Mouse (Mus musculus) myocyte (in vitro differentiated cells): ENCODE results near the gene Msi1.

Experiments
- CEBPB ChIP-seq: IDR thresholded peaks from 2 replicates; pipeline ENCODE4 v1.6.1; 2011; ENCODE audit warnings: mild to moderate bottlenecking, moderate library complexity; ENCODE audit not compliant: poor library complexity, insufficient read depth, severe bottlenecking
- E2F4 ChIP-seq: IDR thresholded peaks from one replicate; pipeline ENCODE4 v1.6.1; 2011; ENCODE audit warnings: mild to moderate bottlenecking, control low read depth, moderate library complexity; ENCODE audit not compliant: insufficient read depth
- MAX ChIP-seq: IDR thresholded peaks from one replicate; pipeline ENCODE4 v1.6.1; 2011; ENCODE audit warnings: low read depth, mild to moderate bottlenecking, control low read depth
- MYOD1 ChIP-seq, 3 experiments: IDR thresholded peaks; one replicate each; pipeline ENCODE4 v1.6.1; 2011; ENCODE audit warnings: control low read depth in 2 of 3, low read depth in 2 of 3, mild to moderate bottlenecking in 2 of 3, moderate library complexity in 1 of 3; ENCODE audit not compliant: insufficient read length in 2 of 3, control insufficient read depth in 1 of 3
- MYOG ChIP-seq, 3 experiments: IDR thresholded peaks; one replicate each; pipeline ENCODE4 v1.6.1; 2011; ENCODE audit warnings: control low read depth in 2 of 3, low read depth in 2 of 3, mild to moderate bottlenecking in 2 of 3; ENCODE audit not compliant: insufficient read length in 2 of 3, control insufficient read depth in 1 of 3, insufficient read depth in 1 of 3
- POLR2A ChIP-seq: IDR thresholded peaks from one replicate; pipeline ENCODE4 v1.6.1; 2011; ENCODE audit warnings: low read depth, mild to moderate bottlenecking, control low read depth, moderate library complexity; ENCODE audit not compliant: insufficient read length
- POLR2AphosphoS2 ChIP-seq: IDR thresholded peaks from one replicate; pipeline ENCODE4 v1.6.1; 2011; ENCODE audit warnings: low read depth, control low read depth; ENCODE audit not compliant: insufficient read length
- REST ChIP-seq: IDR thresholded peaks from one replicate; pipeline ENCODE4 v1.6.1; 2011; ENCODE audit warnings: mild to moderate bottlenecking, control low read depth, moderate library complexity; ENCODE audit not compliant: insufficient read depth, insufficient read length
- SRF ChIP-seq: IDR thresholded peaks from one replicate; pipeline ENCODE4 v1.6.1; 2011; ENCODE audit warnings: low read depth; ENCODE audit not compliant: control insufficient read depth, insufficient read length
- TCF12 ChIP-seq: IDR thresholded peaks from one replicate; pipeline ENCODE4 v1.6.1; 2011; ENCODE audit warnings: mild to moderate bottlenecking, control low read depth; ENCODE audit not compliant: poor library complexity, insufficient read depth, severe bottlenecking
- TCF3 ChIP-seq: IDR thresholded peaks from one replicate; pipeline ENCODE4 v1.6.1; 2011; ENCODE audit warnings: low read depth, control low read depth; ENCODE audit not compliant: insufficient read length
- USF1 ChIP-seq: IDR thresholded peaks from one replicate; pipeline ENCODE4 v1.6.1; 2011; ENCODE audit warnings: low read depth, mild to moderate bottlenecking, control low read depth, moderate library complexity

GRCm38 (mm10) chr5:115489699-115490637 is 60.6 kb downstream of the Msi1 start:
- TF ChIP-seq POLR2A (peak; percentile 85), MYOD1 (IDR thresholded peaks at IDR 0.05; ENCODE audit: control insufficient read depth in 1 of 3, insufficient read length in 2 of 3, low read depth in 2 of 3) (no peak), USF1 (no peak), CEBPB (peak; percentile 80; the same call in 1 of the 2 replicates), MAX (no peak), E2F4 (no peak), MYOG (IDR thresholded peaks at IDR 0.05; ENCODE audit: control insufficient read depth in 1 of 3, insufficient read depth in 1 of 3, insufficient read length in 2 of 3, low read depth in 2 of 3) (no peak), TCF3 (no peak), POLR2AphosphoS2 (peak; percentile 88), TCF12 (no peak), REST (no peak), SRF (no peak)
